Mouse (Mus musculus): Measurements from ENCODE around the gene Slc41a3.

DNA sequence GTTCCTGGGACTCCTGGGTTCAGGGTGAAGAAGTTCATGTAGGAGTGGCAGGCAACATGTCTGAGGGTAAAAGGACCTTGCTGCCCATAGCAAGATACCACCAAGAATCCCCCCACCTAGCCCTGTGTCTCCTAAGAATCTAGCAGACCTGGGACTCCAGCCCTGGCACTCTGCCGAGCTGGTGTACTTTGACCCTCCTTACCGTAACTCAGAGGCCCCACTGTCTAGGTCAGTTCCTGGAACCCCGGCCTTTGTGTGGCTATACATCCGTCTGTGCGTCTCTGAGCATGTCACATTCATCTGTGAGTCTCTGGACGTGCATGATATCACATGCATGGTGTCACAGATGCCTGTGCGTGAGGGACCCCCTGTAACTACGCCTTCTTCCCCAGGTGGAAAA, 34.1 kb upstream of the Slc41a3 start:
- TF ChIP-seq IRF4 (IDR thresholded peaks at IDR 0.05; ENCODE audit: low read depth, low read length) (no peak), MEF2A (IDR thresholded peaks at IDR 0.05; ENCODE audit: borderline replicate concordance, low read depth, low read length) (no peak), BHLHE40 (IDR thresholded peaks at IDR 0.05; ENCODE audit: low read depth, low read length) (no peak), GABPA (IDR thresholded peaks at IDR 0.05; ENCODE audit: insufficient replicate concordance, low read depth, low read length) (no peak), EP300 (IDR thresholded peaks at IDR 0.05; ENCODE audit: low read length) (no peak), CTCF (conservative IDR thresholded peaks at IDR 0.05 in 1 of 2, IDR thresholded peaks at IDR 0.05 in 1 of 2; ENCODE audit: low read depth in 2 of 2, low read length in 2 of 2) (no peak), PAX5 (IDR thresholded peaks at IDR 0.05; ENCODE audit: low read length) (no peak), ZC3H11A (IDR thresholded peaks at IDR 0.05; ENCODE audit: low read depth, low read length) (no peak), MAFK (IDR thresholded peaks at IDR 0.05; ENCODE audit: insufficient replicate concordance, low read length) (no peak)

Data from CH12.LX (cell line).